19 mouse cellular contexts compared by ENCODE assay signal in genomic region chr6:9097345-9097744, GRCm38 (mm10).
DNase-seq lines count a peak whose midpoint lies in the region; ATAC-seq and TF ChIP-seq lines count a peak whose summit lies in the region.
"Had no signal": no experiment of that assay in that cellular context is flagged by ENCODE, and none has a peak within 500 bp of the region (broad histone marks: within the 10 kb centered on the region; RNA-seq: fewer than 3 reads in every experiment).

No protein-coding gene starts in this region.

- no peak overlapping the region for H3K9ac ChIP-seq in forebrain, embryonic 15.5 days (replicated peaks)
- no peak overlapping the region for H3K9ac ChIP-seq in forebrain, embryonic 12.5 days
- no peak overlapping the region for H3K9ac ChIP-seq in midbrain, postnatal 0 days (replicated peaks; ENCODE audit: low read length, poor library complexity, severe bottlenecking)
- H3K9ac ChIP-seq in midbrain, embryonic 11.5 days (ENCODE audit: low read length), result no peak overlapping the region
- H3K9ac ChIP-seq: embryonic facial prominence, embryonic 15.5 days; heart, embryonic 12.5 days; hindbrain, embryonic 14.5 days; kidney, embryonic 15.5 days had no signal

- no peaks in the 10 kb centered on the region for H3K4me1 ChIP-seq in forebrain, embryonic 15.5 days
- H3K4me1 ChIP-seq in forebrain, embryonic 12.5 days, result no peaks in the 10 kb centered on the region
- H3K4me1 ChIP-seq in midbrain, postnatal 0 days (ENCODE audit: insufficient read depth, low read length), result no peaks in the 10 kb centered on the region
- no peaks in the 10 kb centered on the region for H3K4me1 ChIP-seq in midbrain, embryonic 11.5 days (ENCODE audit: control insufficient read depth, insufficient read depth, low read length)
- H3K4me1 ChIP-seq: embryonic facial prominence, embryonic 15.5 days; heart, embryonic 12.5 days; hindbrain, embryonic 10.5 days; kidney, embryonic 15.5 days had no signal

- TF ChIP-seq CTCF in midbrain, postnatal 0 days (IDR thresholded peaks at IDR 0.05), result no peak

- peak; percentile 50 to 68 for DNase-seq in cerebellum, postnatal 14 days
- DNase-seq in cerebellum, adult 11-12 months, result no peak
- DNase-seq in midbrain, postnatal 0 days (ENCODE audit: low spot score), result peak; percentile 22
- DNase-seq in midbrain, embryonic 11.5 days (ENCODE audit: low spot score, missing footprints), result no peak
- no peak for DNase-seq in spleen, postnatal 4 days (ENCODE audit: low spot score in 2 of 2)
- DNase-seq: adrenal gland, adult 8-10 months; embryo, embryonic 11 days; gastrocnemius, adult 2 months; gastrocnemius, postnatal 25 days; kidney, adult 2 months had no signal

- peak; percentile 55; the same call in 1 of the 2 replicates for ATAC-seq in forebrain, embryonic 15.5 days (replicated peaks)
- no peak for ATAC-seq in forebrain, embryonic 12.5 days (ENCODE audit: low FRiP score)
- no peak for ATAC-seq in midbrain, postnatal 0 days (ENCODE audit: low FRiP score)
- ATAC-seq in midbrain, embryonic 11.5 days (ENCODE audit: low FRiP score), result no peak
- ATAC-seq: intestine, embryonic 16.5 days had no signal

- WGBS in forebrain, embryonic 15.5 days, result 58% methylated on average over 2 of the region's 2 CpGs
- WGBS in forebrain, embryonic 12.5 days, result 83% methylated on average over 2 of the region's 2 CpGs
- WGBS in midbrain, postnatal 0 days, result 88% methylated on average over 2 of the region's 2 CpGs
- 85% methylated on average over 2 of the region's 2 CpGs for WGBS in midbrain, embryonic 11.5 days

- H3K9me3 ChIP-seq in forebrain, embryonic 15.5 days, result no peaks in the 10 kb centered on the region
- no peaks in the 10 kb centered on the region for H3K9me3 ChIP-seq in forebrain, embryonic 12.5 days
- no peaks in the 10 kb centered on the region for H3K9me3 ChIP-seq in midbrain, postnatal 0 days (ENCODE audit: low read length)
- no peaks in the 10 kb centered on the region; the same call in 1 of the 2 replicates for H3K9me3 ChIP-seq in midbrain, embryonic 11.5 days (ENCODE audit: control insufficient read depth, low read length)
- H3K9me3 ChIP-seq: embryonic facial prominence, embryonic 15.5 days; heart, embryonic 12.5 days; hindbrain, embryonic 10.5 days; kidney, embryonic 15.5 days had no signal

- no peaks in the 10 kb centered on the region for H3K36me3 ChIP-seq in forebrain, embryonic 15.5 days
- H3K36me3 ChIP-seq in forebrain, embryonic 12.5 days (replicated peaks), result no peaks in the 10 kb centered on the region
- H3K36me3 ChIP-seq in midbrain, postnatal 0 days (ENCODE audit: insufficient read depth, low read length), result no peaks in the 10 kb centered on the region
- H3K36me3 ChIP-seq in midbrain, embryonic 11.5 days (ENCODE audit: control insufficient read depth, insufficient read depth, low read length), result no peaks in the 10 kb centered on the region
- H3K36me3 ChIP-seq: embryonic facial prominence, embryonic 15.5 days; heart, embryonic 12.5 days; hindbrain, embryonic 10.5 days; kidney, embryonic 15.5 days had no signal

- H3K4me3 ChIP-seq in forebrain, embryonic 15.5 days, result no peak overlapping the region
- H3K4me3 ChIP-seq in forebrain, embryonic 12.5 days (replicated peaks), result no peak overlapping the region
- no peak overlapping the region for H3K4me3 ChIP-seq in midbrain, postnatal 0 days (ENCODE audit: low read depth, low read length)
- H3K4me3 ChIP-seq in midbrain, embryonic 11.5 days (ENCODE audit: low read depth, low read length), result no peak overlapping the region
- H3K4me3 ChIP-seq: embryonic facial prominence, embryonic 15.5 days; erythroblast, embryonic 14.5 days; gastrocnemius, adult 2 months; heart, embryonic 12.5 days; hindbrain, embryonic 10.5 days; kidney, embryonic 15.5 days had no signal

- no peaks in the 10 kb centered on the region for H3K27me3 ChIP-seq in forebrain, embryonic 15.5 days
- no peaks in the 10 kb centered on the region for H3K27me3 ChIP-seq in forebrain, embryonic 12.5 days
- no peaks in the 10 kb centered on the region for H3K27me3 ChIP-seq in midbrain, postnatal 0 days (ENCODE audit: insufficient read depth, low read length)
- no peaks in the 10 kb centered on the region for H3K27me3 ChIP-seq in midbrain, embryonic 11.5 days (ENCODE audit: control insufficient read depth, insufficient read depth, low read length)
- H3K27me3 ChIP-seq: embryonic facial prominence, embryonic 15.5 days; heart, embryonic 12.5 days; kidney, embryonic 15.5 days had no signal

- no peak overlapping the region for H3K4me2 ChIP-seq in forebrain, embryonic 15.5 days (replicated peaks)
- no peak overlapping the region for H3K4me2 ChIP-seq in forebrain, embryonic 12.5 days
- no peak overlapping the region for H3K4me2 ChIP-seq in midbrain, postnatal 0 days (ENCODE audit: low read depth, low read length, poor library complexity, severe bottlenecking)
- H3K4me2 ChIP-seq in midbrain, embryonic 11.5 days, result no peak overlapping the region
- H3K4me2 ChIP-seq: embryonic facial prominence, embryonic 15.5 days; heart, embryonic 12.5 days; hindbrain, embryonic 14.5 days; kidney, embryonic 15.5 days had no signal

- H3K27ac ChIP-seq in forebrain, embryonic 15.5 days (replicated peaks), result no peak overlapping the region
- no peak overlapping the region for H3K27ac ChIP-seq in forebrain, embryonic 12.5 days
- no peak overlapping the region for H3K27ac ChIP-seq in midbrain, postnatal 0 days (ENCODE audit: low read depth, low read length)
- H3K27ac ChIP-seq in midbrain, embryonic 11.5 days (ENCODE audit: low read depth, low read length), result no peak overlapping the region
- H3K27ac ChIP-seq: embryonic facial prominence, embryonic 15.5 days; gastrocnemius, adult 2 months; hindbrain, embryonic 10.5 days; hindbrain, embryonic 14.5 days; kidney, embryonic 15.5 days had no signal

Comparison
In these comparisons a context has a peak if more than half of its experiments do, and no peak if none do; other contexts are left out.
1. DNase-seq: peak in cerebellum, postnatal 14 days (2 of 2) and midbrain, postnatal 0 days (single experiment); none in cerebellum, adult 11-12 months (single experiment), midbrain, embryonic 11.5 days (single experiment) and spleen, postnatal 4 days (0 of 2).